Mouse (Mus musculus): ENCODE data around the gene Rprd1b.

DNA sequence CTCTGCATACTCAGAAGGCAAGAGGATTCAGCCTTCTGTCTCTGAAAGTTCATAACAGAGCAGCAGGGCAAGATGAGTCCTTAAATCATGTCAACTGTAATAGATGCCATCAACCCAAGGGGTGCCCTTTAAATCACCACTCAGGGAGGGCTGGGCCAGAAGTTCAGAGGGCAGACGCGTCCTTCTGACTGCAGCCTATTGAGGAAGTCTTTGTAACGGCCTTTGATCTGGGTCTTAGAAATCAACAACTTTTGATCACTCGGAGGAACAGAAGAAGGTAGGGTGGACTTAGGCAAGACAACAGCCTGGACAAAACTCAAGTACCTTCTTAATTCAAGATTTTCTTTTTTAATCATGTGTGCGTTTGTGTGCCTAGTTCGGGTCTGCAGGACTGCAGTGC lies 76.7 kb downstream of the Rprd1b start:
- no peak for TF ChIP-seq POLR2A (IDR thresholded peaks at IDR 0.05; ENCODE audit: insufficient read length, low read depth)
- no peak for TF ChIP-seq MYOG (IDR thresholded peaks at IDR 0.05; ENCODE audit: control insufficient read depth in 1 of 3, insufficient read depth in 1 of 3, insufficient read length in 2 of 3, low read depth in 2 of 3)
- no peak for TF ChIP-seq USF1 (IDR thresholded peaks at IDR 0.05; ENCODE audit: low read depth)
- TF ChIP-seq TCF12 (IDR thresholded peaks at IDR 0.05; ENCODE audit: insufficient read depth, poor library complexity, severe bottlenecking), result no peak
- TF ChIP-seq CEBPB (IDR thresholded peaks at IDR 0.05; ENCODE audit: insufficient read depth, poor library complexity, severe bottlenecking), result no peak
- no peak for TF ChIP-seq MAX (IDR thresholded peaks at IDR 0.05; ENCODE audit: low read depth)
- TF ChIP-seq POLR2AphosphoS2 (IDR thresholded peaks at IDR 0.05; ENCODE audit: insufficient read length, low read depth), result no peak
- TF ChIP-seq REST (IDR thresholded peaks at IDR 0.05; ENCODE audit: insufficient read depth, insufficient read length), result no peak
- no peak for TF ChIP-seq E2F4 (IDR thresholded peaks at IDR 0.05; ENCODE audit: insufficient read depth)
- no peak for TF ChIP-seq TCF3 (IDR thresholded peaks at IDR 0.05; ENCODE audit: insufficient read length, low read depth)
